Mouse (Mus musculus): ENCODE data around the gene Ltbp1.

DNA sequence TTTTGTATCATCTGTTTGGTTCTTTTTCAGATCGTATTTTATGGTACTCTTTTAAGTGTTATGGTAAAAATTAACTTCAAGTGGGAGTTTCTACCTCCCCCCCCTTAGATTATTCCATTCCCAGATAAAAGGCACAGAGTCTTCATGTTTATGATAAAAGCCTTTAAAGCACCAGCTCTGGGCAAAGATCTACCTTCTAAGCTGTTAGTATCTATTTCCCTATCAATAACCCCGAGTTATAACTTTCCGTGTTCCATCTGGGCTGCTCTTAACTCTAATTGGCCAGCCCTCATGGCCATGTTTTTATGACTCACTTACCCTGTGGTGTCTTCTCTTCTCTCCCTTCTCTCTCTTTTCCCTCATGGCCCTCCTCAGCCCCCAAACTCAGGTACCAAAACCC lies 88.2 kb downstream of the Ltbp1 start:
- TF ChIP-seq CTCF (IDR thresholded peaks at IDR 0.05; ENCODE audit: insufficient read depth, low read length), result no peak
- TF ChIP-seq POLR2A (IDR thresholded peaks at IDR 0.05; ENCODE audit: borderline replicate concordance, extremely low read depth, low read depth, low read length), result no peak
